Mouse (Mus musculus) thymus, postnatal 25 days (tissue): ENCODE measurements around the gene Lrit3.
A peak's percentile ranks its signal among the peaks of the same experiment; 100 is the strongest.
"Not testable (repeated sequence)": the region's sequence is repeated elsewhere in the genome, so short reads cannot be mapped to it uniquely, and the experiment has no call there.

Source experiments
- DNase-seq: peaks from one replicate; pipeline ENCODE4 v3.0.0; 2022

Lrit3 gene

DNA sequence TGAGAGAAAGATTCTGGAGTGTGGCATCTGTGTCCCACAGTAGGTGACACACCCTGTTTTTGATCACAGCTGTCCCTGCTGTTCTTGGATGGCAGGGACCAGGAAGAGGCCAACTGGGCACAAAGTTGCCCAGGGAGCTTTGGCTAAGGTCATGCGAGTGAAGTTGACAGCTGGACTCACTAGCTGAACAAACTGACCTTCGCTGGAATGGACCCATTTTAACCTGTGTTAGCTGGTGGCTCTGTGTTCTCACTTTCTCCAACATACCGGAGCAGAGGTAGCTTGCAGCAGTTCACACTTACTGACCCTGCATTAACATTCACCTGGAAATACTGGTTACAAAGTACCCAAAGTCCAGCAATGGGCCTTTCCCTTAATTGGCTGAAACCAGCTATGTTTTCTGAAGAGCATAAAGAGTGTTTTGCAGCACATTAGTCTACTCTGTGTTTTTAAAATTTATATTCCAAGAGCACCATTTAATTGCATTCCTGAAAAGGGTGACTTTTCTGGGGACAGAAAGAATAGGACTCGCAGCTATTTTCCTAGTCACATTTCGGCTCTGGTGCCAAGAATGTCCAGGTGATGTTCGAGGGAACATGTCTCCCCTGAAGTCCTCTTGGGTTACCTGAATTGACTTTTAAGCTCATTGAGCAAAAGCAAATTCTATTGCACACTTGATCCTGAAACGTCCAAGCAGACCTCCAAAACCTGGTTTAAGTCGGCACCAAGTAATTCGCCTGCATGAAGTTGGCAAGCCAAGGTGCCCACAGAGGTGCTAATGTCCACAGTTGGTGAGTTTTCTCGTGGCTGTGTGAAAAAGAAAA, 36.6 kb downstream of the Lrit3 start:
- DNase-seq: no peak

DNA sequence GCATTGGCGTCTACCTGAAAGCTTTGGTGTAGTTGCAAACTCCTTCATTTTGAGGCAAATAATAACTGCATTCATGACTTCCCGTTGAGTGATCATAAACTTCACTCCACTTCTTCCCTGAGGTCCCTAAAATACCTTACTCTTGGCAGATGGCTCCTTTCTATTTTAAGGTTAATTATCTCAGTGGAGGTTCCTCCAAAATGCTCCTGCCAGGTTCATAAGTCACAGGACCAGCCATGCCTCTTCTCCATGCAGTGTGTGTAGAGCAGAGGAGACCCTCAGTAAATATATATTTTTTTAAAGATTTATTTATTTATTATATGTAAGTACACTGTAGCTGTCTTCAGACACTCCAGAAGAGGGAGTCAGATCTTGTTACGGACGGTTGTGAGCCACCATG, 37.7 kb downstream of the Lrit3 start:
- no peak for DNase-seq

- DNase-seq: not testable (repeated sequence)
Measured at GRCm38 (mm10) chr3:129757599-129757998, 46.2 kb downstream of the Lrit3 start.

DNA sequence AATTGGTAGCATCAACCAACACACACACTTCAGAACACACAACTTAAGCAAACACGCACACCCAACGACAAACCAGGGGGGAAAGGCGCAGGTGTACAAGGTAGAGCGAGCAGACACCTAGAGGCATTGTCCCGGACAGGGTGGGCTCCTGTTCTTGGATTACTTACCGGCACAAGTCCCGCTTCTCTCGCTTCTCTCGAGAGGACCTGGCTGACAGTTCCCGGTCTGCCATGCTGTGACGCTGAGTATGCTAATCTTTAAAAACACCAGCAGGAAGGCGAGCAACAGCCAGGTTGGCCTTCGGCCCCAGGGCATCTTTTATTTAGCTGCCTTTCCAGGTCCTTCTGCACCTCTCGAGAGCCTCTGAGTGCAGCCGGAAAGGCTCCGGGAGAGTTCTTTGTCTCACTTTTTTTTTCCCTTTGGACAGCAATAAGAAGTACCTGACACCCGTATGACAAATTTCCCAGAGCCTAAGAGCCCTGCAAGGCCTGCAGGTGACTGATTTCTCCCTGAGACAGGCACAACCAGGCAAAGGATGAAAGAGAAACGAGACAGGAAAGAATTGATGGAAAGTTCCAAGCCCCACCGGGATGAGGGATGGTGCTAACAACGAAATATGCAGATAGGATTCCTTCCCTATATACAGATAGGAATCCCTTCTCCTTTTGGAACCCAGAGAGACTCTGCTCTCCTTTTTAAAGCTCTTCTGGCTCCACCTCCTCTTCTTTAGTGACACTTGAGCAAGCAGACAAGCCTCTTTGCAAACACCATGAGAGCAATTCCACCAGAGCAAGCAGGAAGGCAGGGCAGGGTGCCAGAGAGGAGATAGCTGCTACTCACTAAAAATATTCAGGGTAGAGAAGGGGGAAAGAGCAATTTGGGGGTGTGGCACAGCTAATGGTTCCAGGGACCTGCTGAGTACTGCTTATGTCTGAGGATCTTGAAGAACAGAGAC, 48.9 kb downstream of the Lrit3 start, which contains the start of gene Egf:
Gene Egf, minus strand, starts transcription at position 667 of the 955 bp plus-strand sequence.
- DNase-seq: no peak

DNA sequence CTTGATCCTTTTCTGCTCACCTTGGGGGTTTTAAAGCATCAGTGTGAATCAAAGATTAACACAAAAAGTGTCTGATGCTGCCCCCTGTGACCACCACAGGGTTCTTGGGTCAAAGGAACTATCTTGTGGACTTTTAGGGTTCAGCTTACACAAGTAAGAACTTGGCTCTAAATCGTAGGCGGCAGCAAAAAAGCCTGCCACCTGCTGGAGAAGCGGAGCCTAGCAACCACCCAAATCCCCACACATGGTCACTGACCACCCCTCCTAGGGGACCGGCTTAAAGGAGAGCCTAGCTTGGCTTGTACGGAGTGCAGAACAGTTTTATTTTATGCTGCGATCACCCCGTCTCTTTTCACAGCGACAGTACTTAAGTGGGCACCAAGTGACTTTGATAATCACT, 59.0 kb downstream of the Lrit3 start:
- DNase-seq: peak; percentile 49

GRCm38 (mm10) chr3:129742781-129743180, 61.0 kb downstream of the Lrit3 start:
- no peak for DNase-seq

- no peak for DNase-seq
Measured at GRCm38 (mm10) chr3:129738291-129739183, 65.3 kb downstream of the Lrit3 start.
